Mouse (Mus musculus) cerebellum, adult 18-20 months (tissue): Measurements from ENCODE around the gene Rbp4.

Source experiments
- DNase-seq, 2 experiments: peaks; one replicate each; pipeline ENCODE4 v3.0.0; 2021

The Rbp4 gene

GRCm38 (mm10) chr19:38125219-38125610 lies at the start of gene Rbp4:
TSS of gene Rbp4 (minus strand) at chr19:38125281.
- DNase-seq: no peak

DNA sequence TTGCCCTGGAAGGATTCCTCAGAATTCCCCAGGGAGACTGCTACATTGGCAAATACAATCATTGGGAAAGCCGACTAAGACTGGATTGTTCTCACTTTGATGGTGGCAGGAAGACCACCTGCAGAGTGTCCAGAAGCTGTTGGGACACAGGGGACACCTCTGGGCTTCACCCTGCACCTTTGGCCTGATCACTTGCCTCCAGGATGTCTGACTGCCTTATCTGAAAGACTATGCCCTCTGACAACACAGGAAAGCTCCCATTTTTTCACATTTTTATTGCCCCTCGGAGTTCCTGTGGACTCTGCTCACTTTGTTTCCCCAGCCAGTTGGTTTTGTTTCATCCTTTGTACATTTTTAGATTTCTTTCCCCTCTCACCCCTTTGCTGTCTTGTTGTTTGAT lies 39.6 kb upstream of the Rbp4 start:
- DNase-seq: no peak

- DNase-seq: no peak
These were observed 36.7 kb upstream of the Rbp4 start for GRCm38 (mm10) chr19:38161648-38162354.

- no peak for DNase-seq
These were observed 31.2 kb upstream of the Rbp4 start for GRCm38 (mm10) chr19:38156243-38156642.

GRCm38 (mm10) chr19:38143540-38144271 lies 18.6 kb upstream of the Rbp4 start:
- no peak for DNase-seq

- no peak for DNase-seq
These were observed 9.7 kb upstream of the Rbp4 start for GRCm38 (mm10) chr19:38134806-38135205.

- no peak for DNase-seq
These were observed 8.9 kb upstream of the Rbp4 start for GRCm38 (mm10) chr19:38133986-38134385.

- DNase-seq: no peak
These were observed 7.4 kb upstream of the Rbp4 start, which contains the start of gene Pde6c for GRCm38 (mm10) chr19:38132481-38132880. TSS of gene Pde6c (plus strand) at chr19:38132781.

- DNase-seq: no peak
These were observed 1.6 kb upstream of the Rbp4 start for GRCm38 (mm10) chr19:38126656-38127055.

DNA sequence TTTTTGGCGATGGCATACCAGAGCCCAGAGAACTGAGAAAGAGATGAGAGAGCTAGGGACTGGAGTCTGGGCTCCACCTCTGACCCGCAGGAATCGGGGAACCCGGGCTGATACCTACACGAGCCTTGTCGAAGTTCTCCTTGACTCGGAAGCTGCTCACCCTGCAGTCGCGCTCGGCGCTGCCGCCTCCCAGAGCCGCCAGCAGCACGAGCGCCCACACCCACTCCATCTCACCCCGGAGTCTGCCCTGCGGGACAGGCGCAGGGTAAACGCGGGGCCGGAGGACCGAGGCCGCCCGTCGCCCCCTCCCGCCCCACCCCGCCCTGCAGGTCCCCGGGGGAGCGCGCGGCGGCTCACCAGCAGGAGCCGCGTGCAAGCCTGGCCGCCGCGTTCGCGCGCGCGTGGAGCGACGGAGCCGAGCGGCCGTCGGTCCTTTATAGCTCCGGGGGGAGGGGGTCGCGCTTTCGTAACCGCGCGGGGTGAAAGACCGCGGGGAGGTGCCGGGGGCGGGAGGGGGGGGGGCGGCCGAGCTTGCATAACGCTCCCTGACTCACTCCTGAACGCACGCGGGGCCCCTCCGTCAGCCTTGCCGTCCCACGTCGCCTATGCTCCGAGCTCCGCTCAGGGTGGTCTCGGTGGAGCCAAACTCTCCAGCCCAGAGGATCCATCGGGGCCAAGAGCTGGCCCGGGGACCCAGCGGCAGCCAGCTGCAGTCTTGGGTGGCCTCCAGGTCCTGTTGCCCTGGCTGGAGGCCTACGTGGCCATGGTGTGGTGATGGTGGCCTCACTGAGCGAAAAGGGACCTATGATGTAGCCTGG lies 471 bp downstream of the Rbp4 start:
- DNase-seq: peak in 1 of 2 experiments; percentile 4

DNA sequence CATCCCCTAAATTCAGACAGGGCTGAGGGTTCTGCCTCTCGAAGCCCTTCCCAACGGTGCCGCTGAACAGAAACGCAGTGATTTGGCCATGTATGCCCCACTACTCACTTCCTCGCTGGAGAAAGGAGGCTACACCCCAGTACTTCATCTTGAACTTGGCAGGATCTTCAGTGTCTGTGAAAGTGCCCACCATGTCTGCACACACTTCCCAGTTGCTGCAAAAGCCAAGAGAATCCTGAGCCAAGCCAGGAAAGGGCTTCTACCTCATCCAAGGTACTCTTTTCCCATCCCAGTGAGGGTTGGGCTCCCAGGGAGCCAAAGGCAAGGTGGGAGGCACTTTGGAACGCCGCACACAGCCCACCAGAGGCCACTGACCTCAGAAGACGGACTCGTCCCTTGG lies 1.2 kb downstream of the Rbp4 start:
- DNase-seq: no peak

DNA sequence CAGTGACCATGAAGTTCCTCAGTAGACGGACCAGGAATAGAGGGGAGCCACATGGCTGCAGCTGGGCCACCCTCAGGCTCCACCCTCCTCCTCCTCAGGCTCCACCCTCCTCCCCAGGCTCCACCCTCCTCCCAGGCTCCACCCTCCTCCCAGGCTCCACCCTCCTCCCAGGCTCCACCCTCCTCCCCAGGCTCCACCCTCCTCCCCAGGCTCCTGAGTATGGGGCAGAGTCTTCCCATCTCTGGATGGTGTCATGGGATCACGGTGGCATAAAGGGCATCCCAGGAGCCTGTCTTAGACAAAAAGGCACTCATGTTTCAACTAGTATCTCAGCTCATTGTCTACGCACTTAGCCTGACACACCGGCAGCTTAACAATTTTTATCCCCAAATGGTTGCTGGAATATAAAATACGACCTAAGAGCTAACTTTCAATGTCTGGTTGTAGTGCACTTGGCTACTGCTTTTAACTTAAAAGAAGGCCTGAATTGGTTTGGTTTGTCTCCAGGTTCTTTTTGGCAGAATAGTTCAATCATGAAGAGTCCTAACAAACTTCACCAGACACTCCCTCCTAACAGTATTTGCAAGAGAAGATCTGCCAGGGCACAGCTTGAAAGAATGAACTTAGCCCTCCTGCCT lies 4.8 kb downstream of the Rbp4 start:
- no peak for DNase-seq

GRCm38 (mm10) chr19:38114834-38115491 lies 10.1 kb downstream of the Rbp4 start:
- no peak for DNase-seq

DNA sequence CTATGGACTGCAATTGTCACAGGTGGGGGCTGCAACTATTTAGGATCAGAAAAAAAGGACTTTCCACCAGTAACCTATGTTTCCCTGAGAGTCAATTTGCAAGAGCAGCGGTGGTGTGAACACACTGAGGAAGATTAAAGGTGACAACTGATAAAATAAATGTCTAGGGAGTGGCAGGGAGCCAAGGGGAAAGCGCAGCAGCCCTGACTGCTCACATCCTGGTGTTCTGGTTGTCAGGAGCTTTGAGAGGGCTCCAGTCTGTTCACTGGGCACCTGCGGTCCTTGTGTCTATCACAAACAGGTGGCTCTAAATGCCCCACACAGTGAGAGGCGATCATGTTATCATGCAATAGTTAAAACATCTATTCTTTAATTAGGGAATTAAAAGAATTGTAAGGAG lies 12.5 kb downstream of the Rbp4 start:
- no peak for DNase-seq

DNA sequence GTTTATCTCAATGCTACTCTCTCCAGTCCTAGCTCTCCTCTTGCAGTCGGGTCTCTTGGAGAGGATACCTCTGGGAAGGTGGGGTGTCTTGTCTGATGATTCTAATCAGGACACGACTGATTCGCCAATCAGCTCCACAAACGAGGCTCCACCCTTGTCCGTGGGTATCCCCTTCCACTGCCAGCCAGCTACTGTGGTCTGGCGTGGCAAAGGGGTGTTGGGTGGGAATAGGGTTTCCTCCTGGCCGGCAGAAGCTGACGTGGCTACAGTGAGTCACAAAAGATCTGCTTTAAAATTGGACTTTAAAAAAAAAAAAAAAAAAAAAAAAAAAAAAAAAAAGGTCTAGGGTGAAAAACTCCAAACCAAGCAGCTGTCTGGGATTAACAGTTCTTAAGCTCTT lies 14.0 kb downstream of the Rbp4 start:
- DNase-seq: no peak

DNA sequence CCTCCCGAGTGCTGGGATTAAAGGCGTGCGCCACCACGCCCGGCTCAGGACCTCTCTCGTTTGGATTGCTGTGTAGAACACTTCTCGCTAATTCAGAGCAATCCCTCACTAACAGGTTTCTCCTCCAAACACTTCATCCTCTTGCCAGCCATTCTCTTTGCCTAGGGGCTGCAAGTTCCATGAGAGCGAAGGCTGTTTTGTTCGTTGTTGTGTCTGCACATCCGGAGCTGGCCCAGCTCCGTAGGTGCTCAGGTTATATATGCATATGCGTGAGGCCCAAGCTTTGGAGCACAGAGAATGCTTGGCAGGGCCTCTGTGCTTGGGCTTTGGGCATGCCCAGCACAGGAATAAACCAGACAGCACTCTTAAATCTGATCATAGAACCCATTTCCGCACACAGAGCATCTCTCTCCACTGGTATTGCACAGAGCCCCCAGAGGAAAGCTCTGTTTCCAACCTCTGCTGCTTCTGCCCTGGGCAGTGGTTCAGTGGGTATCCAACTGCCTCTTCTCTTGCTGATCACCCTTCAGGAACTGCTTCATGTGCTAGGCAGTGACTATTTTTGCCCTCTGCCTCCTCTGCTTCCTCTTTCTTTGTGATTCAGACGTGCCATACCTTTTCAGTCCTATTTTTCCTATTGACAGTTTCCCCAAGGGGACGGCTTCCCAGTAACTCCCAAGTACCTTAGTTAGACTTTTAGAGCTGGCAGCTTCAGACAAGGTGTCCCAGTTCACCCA lies 15.4 kb downstream of the Rbp4 start:
- DNase-seq: no peak

GRCm38 (mm10) chr19:38107871-38108270 lies 17.2 kb downstream of the Rbp4 start:
- no peak for DNase-seq

DNA sequence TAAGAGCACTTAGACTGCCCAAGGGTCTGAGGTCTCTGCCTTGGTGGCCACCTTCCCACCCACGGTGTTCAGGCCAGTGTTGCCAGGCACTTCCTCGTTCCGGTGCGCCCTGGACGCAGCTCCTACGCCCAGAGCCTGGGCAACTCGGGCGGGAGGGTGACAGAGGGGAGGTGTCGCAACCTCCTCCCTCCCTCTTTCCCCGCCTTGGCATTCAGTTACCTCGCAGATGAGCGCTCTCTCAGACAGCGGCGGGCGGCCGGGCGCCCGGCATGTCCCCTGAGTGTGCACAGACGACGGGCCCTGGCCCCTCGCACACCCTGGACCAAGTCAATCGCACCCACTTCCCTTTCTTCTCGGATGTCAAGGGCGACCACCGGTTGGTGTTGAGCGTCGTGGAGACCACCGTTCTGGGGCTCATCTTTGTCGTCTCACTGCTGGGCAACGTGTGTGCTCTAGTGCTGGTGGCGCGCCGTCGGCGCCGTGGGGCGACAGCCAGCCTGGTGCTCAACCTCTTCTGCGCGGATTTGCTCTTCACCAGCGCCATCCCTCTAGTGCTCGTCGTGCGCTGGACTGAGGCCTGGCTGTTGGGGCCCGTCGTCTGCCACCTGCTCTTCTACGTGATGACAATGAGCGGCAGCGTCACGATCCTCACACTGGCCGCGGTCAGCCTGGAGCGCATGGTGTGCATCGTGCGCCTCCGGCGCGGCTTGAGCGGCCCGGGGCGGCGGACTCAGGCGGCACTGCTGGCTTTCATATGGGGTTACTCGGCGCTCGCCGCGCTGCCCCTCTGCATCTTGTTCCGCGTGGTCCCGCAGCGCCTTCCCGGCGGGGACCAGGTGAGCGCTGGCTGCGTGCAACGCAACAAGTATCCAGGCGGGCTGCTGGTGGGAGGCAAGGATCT lies 28.0 kb downstream of the Rbp4 start, which contains the start of gene Ffar4:
Gene Ffar4, plus strand, starts transcription at position 214 of the 901 bp plus-strand sequence.
- no peak for DNase-seq

GRCm38 (mm10) chr19:38096231-38096630 lies 28.9 kb downstream of the Rbp4 start:
- no peak for DNase-seq

DNA sequence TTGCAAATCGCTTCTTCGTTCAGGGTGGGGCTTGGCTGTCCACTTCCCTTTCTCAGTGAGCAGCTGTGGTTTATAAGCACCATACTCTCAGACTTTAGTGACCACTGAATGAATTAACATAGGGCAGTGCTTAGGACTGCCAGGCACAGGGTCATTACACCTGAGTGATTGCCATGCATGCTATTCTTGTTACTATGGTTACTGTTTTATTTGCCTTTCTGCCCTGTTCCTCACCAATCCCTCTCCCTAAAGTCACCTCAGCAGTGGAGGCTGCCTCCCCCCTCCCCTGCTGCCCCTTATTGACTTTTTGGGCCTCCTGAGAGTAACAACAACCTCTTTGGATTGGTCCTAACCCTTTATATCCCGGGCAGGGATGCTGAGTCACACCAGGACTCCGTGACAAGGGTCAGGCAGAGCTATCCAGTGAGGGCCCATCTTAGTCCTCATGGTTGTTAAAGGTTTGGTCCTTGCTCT lies 33.5 kb downstream of the Rbp4 start:
- no peak for DNase-seq
